Mouse (Mus musculus) cerebellum, postnatal 4 days (tissue): ENCODE results near the gene Pfas.
A peak's percentile ranks its signal among the peaks of the same experiment; 100 is the strongest.
"Not testable (repeated sequence)": the region's sequence is repeated elsewhere in the genome, so short reads cannot be mapped to it uniquely, and the experiment has no call there.

Experiments
- DNase-seq, 2 experiments: peaks; one replicate each; pipeline ENCODE4 v3.0.0; 2022; ENCODE audit warnings: low spot score in 2 of 2, mixed read lengths in 1 of 2

Gene Pfas

DNA sequence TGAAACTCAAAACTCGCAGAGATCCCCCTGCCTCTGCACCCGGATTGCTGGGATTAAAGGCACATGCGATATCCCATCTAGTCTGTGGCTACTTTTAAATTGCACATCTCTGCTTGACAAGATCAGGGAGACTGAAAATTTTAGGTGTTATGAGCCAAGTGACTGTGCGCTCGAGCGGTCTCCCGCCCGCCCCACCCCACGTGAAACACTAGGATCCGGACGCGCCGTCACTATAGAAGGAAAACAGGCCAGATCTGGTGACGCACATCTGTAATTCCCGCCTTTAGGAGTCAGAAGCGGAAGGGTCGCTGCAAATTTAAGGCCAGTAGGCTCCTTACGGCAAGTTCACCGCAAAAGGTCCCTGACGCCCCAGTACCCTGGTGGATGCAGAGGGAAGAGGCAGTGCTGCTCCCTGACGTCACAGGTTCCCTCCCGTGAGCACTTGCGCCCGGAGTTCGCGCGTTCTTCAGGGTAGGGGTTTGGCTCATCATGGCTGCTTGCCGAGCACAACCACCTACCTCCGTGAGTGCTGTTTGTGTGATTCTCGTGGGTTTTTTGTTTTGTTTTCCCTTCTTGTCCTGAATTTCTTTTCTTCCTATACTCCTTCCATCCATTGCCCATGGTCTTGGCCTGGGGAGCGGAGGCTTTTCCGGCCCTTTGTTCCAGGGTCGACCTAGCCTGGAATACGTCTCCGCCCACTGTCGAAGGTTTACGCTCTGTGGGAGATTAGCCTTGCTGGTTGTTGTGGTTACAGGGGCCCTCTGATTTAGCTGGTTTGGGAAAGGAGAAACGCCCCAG, 7.6 kb upstream of the Pfas start, which contains the start of gene Ctc1:
Ctc1 (plus strand) TSS at position 268 of the 798 bp plus-strand sequence.
- DNase-seq = peak; percentile 61 to 82

DNA sequence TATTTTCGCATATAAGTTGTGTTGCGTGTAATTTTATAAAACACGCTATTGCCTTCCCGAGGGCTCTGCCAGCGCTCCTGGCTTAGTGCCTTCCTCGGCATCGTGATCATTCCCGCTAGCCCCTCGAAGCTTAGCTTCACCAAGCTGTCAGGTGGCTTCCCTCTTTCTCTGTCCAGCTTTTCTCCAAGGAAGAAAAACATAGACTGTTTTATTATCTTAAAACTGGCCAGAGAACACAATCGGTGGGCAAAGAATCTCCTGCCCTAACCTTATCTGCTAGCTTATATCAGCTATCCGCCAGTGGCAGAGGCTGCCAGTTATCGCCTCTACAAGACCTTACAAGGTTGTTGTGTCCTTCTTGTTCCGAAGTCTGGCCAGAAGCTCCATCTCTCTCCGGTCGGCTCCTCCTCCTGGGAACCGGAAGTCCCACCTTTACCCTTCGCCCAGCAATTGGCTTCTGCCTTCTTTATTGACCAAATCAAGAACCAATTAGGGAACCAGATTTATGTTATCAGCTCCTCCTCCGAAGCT, 3.9 kb upstream of the Pfas start:
- DNase-seq = peak; percentile 57 to 78

DNA sequence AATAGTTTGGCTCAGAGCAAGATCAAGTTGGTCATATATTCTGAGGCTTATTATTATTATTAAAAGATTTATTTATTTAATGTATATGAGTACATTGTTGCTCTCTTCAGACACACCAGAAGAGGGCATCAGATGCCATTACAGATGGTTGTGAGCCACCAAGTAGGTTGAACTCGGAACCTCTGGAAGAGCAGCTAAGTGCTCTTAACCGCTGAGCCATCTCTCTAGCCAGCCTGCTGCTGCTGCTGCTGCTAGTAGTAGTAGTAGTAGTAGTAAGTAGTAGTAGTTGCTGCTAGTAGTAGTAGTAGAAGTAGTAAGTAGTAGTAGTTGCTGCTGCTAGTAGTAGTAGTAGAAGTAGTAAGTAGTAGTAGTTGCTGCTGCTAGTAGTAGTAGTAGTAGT, 3.2 kb upstream of the Pfas start:
- not testable (repeated sequence) for DNase-seq

DNA sequence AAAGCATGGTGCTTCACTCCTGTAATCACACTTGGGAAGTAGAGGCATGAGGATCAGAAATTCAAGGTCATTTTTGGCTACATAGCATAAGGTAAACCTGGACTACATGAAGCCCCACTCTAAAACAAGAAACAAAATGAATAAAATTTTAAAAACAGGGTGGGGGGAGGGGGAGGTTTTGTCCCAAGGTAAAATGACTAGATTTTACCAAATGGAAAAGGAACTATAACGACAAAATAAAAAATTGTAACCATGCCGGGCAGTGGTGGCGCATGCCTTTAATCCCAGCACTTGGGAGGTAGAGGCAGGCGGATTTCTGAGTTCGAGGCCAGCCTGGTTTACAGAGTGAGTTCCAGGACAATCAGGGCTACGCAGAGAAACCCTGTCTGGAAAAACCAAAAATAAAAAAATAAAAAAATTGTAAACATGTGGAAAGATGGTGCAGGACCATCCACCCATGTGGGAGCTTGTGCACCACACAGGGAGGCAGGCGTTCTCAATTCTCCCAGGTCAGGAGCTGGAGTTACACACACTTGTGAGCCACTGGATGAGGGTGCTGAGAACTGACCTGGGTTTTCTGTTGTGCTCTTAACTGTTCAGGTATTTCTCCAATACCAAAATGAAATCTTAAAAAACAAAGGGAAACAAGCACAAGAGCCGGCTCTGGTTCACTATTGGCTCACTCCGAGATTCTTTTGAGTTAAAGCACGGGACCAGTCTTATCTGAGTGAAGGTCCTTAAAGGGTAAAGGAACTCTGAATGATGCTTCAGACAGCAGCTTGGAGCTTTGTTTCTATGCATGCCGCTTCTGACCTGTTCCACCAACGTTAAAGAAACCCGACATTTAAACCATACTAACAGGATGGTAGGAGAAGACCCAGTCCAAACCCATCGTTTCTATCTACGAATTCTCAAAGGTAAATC, 2.4 kb upstream of the Pfas start:
- DNase-seq = no peak

DNA sequence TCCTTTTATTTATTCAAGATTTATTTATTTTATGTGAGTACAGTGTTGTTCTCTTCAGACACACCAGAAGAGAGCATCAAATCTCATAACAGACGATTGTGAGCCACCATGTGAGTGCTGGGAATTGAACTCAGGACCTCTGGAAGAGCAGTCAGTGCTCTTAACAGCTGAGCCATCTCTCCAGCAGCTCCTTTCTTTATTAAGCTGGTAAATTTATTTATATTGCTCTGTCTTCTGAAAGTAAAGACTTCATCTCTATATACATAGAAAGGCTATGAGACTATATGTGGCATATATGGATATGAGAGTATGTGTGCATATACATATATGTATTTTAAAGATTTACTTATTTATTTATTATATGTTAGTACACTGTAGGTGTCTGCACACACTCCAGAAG, 1.2 kb upstream of the Pfas start:
- DNase-seq = no peak

DNA sequence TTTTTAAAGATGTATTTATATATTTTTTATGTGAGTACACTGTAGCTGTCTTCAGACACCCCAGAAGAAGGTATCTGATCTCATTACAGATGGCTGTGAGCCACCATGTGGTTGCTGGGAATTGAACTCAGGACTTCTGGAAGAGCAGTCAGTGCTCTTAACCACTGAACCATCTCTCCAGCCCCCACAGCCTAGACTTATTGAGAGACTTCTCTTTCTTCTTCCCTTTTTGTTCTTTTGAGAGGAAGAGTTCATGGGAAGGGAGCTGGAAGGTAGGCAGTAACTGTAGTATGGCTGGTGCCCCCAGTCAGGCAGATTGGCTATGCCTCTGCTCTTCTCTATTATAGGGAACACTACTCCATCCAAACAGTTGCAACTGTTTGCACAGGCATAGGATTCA, 1.7 kb downstream of the Pfas start:
- DNase-seq = not testable (repeated sequence)

DNA sequence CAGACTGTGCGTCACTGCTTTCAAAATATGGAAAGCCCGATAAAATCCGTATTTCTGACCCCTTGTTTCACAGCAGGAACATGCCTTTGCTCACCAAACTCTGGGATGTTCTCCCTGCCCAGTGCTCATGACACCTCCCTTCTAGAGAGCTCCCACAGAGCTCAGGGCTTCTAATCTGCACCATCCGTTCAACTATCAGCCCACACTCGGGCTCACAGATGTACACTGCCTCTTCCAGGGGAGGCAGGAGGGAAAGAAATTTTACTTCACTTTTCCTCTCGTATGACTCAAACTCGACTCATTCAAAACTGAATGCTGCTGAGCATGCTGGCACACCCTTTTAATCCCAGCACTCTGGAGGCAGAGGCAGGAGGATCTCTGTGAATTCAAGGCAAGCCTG, 3.1 kb downstream of the Pfas start:
- DNase-seq = no peak

DNA sequence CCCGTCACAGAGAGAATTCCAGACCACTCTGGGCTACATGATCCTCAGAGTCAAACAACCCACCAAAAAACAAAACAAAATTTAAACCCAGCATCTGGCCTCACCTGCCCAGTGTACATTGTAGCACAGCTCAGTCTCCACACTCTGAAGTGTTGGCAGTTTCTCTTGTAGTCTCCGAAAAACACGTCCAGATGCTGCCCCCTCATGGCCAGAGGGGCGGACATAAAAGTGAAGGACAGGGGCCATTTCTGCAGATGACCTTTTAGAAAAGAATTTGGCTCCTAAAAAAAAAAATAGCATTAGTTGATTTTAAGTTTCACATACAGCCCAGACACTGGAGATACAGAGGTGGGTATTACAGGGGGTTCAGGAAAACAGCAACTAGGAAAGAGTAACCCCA, 4.7 kb downstream of the Pfas start:
- DNase-seq = no peak

DNA sequence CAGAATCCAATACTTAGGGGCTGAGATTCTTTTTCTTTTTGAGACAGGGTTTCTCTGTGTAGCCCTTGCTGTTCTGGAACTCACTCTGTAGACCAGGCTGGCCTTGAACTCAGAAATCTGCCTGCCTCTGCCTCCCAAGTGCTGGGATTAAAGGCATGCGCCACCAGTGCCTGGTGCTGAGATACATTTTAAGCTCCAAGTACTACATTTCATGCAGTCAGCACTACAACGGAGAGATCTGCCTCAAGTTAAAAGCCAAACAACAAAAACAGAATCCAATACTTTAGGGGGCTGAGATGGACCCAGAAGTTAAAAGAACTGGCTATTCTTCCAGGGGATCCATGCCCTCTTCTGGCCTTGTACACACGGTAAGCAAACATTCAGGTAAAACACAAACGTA, 5.5 kb downstream of the Pfas start:
- not testable (repeated sequence) for DNase-seq

DNA sequence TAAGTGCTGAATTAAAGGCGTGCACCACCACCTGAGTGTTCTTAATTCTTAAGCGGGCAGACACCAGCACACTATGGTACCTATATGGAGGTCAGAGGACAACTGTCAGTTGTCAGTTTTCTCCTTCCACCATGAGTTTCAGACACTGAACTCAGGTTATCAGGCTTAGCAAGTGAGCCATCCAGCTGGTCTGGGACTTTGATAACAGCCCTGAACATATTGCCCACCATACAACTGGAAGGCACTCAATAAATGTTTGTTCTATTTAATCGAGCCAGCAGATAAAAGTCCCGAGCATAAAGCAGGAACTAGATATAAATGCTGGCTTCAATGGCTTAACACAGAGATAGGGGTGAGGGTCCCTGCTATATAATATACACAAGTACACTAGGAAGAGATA, 11.2 kb downstream of the Pfas start:
- DNase-seq = no peak

DNA sequence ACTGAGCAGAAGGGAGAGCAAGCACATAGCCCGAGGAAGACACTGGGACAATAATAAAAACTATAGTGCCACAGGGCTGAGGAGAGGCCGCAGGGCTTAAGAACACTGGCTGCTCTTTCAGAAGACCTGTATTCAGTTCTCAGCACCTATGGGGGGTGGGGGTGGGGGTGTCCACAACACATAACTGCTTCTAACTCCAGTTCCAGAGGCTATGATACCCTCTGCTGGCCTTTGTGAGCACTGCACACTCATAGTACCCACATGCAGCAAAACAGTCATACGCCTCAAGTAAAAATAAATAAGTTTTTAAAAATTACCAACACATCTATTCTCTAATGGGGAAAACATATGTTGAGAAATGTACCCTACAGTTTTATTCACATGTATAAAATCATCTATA, 13.9 kb downstream of the Pfas start:
- no peak for DNase-seq

DNA sequence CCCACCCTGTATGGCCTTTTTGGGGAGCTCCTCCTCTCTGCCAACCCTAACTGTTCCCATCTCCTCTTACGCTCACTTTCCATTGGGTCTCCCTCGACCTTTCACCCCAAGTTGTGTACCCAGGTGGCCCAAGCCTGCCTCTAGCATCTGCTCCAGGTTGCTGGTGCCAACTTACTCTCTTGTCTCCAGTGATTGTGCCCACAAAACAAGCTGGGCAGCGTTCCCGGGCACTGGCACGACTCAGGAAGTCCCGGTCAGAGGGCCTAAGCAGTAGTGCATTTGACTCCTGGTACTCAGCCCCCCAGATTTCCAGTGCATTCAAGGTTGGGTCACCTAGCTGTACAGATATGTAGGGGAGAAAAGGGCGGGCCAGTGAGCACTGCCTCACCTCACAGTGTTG, 15.1 kb downstream of the Pfas start:
- DNase-seq = peak in 1 of 2 experiments; percentile 49

DNA sequence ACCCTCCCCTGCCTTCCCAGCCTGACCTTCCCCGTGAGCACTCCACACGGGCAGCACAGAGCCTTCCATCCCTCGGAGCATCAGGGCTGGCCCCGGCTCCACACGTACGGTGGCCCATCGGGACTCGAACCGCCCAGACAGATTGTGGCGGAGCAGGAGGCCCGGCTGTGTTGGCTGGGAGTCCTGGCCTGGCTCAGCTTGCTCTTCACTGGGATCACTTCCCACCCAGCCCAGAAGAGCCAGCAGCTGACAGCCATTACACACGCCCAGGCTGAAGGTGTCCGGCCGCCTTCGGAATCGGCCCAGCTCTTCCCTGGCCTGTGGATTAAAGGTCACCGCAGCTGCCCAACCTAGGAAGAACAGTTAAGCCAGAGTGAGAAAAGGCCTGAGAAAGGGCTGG, 19.9 kb downstream of the Pfas start:
- peak in 1 of 2 experiments; percentile 13 for DNase-seq

DNA sequence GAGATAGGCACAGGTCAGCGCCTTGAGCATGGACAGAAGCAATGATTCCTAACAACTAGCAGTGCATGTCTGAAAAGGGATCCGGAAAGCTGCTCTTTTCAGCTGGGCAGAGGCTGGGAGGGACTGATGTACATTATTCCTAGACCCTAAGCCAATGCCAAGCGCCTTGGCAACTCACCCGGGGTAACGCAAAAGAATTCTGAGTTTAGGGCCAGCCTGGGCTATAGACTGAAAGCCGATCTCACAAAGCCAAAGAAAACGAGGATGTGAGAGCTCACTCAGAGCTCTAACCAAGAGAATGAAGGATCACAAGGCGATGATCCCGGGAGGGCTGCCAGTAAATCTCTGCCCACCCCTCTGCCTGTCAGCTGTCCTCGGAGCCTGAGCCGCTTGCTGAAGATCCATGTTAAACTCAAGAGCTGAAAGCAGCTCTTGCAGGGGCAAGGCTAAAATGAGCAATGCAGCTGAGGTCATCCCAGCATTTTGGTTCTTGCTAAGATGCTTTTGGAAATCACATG, 20.8 kb downstream of the Pfas start:
- peak in 1 of 2 experiments; percentile 8 for DNase-seq

DNA sequence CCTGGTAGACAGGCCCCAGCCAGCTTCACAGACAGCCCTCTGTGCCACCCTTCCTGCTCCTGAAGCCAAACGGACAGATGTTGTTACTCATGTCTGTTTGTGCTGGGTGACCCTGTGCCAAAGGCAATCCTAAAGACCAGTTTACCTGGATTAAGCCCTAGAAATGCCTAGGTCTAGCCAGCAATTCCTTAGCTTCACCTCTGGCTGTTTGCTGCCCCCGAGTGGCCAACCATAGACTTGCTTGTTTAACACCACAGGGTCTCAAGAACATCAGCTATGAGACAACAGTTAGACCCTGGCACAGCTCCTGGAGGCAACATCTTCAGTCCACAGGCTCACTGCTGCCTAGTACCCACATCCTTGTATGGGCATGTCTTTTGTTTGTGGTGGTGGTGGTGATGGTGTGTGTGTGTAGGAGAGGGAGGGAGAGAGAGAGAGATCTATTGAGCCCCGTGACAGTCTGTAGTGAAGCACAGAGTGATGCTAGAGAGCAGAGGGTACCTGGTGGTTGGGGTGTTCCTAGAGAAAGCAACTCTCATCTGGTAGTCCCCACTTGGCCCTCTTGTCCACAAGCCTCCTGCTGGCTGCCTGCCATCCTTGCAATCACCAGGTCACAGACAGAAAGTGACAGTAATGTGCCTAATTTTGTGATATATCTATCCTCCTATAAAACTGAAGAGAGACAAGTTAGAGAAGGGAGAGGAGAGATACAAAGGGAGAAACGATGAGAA, 25.5 kb downstream of the Pfas start:
- DNase-seq = peak; percentile 64 to 78

DNA sequence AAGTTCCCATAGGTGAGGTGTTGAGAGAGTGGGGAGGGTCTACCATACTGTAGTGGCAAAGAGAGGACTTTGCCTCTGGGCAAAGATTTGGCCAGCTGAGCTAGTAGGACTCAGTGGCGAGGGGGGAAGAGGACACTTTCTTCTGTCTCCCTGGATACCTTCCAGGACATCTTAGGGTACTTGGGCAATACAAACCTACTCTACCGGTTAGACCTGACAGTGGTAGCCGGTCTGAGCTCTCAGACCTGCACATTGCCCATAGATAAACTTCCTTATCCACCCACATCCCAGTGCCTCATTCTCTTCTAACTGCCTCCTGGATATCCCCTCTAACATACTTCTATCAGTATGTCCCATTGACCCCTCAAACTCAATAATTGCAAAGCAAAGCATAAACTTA, 27.3 kb downstream of the Pfas start:
- no peak for DNase-seq

DNA sequence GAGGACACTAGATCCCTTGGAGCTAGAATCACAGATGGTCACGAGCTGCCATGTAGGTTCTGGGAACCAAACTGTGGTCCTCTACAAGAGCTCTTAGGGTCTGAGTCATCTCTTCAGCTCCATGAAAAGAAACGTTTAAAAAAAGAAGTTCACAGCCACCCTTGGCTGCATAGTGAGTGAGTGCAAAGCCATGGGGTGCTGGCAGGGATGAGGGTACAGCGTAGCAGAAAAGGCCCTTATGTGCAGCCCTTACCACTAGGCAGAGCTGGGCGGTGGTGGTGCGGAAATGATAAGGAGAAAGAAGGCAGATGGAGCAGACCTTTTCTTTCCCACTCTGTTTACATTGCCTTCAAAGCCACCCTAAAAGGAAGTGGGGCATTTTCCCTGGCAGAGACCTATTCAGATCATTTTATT, 28.9 kb downstream of the Pfas start:
- no peak for DNase-seq

DNA sequence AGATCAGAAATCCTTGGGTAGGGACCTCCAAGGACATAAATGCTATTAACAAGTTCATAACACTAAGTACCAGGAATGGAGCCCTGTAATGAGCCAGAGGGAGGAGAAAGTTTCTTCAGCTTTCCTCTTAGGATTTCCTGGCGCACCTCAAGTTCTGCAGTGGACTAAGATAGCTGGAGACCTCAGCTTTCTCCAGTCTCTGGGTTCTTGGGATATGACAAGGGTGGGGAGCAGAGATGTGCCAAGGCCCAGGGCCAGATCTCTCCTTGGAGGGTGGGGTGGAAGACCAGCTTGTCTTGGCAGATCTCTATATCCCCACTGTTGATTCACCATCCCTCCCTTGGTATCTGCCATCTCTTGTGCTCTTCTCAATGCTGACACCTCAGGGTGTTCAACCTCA, 32.7 kb downstream of the Pfas start:
- no peak for DNase-seq

DNA sequence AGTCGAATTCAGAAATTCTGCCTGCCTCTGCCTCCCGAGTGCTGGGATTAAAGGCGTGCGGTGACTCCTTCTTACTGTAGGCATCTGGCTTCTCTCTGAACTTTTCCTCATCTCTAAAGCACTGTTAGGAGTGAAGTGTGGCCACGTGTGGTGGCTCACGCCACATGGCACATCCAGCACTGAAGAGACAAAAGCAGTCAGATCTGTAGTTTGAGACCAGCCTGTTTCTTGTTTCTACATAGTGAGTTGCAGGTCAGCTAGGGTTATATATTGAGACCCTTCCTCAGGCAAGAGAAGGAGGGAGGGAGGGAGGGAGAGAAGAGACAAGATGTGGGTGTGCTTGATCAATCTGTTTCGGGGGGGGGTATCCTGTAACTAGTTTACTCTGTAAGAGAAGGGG, 33.2 kb downstream of the Pfas start, which contains the start of gene Rangrf:
Rangrf (minus strand) TSS at position 101 of the 400 bp plus-strand sequence.
- no peak for DNase-seq

DNA sequence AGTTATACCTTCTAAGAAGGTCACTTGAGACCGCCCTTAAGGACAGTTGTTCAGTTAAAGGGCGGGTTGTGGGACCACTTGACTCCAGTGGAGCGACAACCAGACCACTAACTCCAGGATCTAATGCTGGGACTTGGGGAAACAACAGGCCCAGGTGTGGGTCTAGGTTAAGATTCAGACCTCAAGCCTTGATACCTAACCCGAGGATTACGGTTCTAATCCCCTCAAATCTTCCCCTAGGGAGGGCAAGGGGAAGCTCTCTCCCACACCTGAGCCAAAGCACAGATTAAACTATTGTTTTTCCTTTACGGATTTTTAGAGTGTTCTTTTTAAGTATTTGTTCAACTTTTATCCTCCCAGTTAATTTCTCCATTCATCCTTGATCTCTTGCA, 34.2 kb downstream of the Pfas start:
- DNase-seq = no peak

DNA sequence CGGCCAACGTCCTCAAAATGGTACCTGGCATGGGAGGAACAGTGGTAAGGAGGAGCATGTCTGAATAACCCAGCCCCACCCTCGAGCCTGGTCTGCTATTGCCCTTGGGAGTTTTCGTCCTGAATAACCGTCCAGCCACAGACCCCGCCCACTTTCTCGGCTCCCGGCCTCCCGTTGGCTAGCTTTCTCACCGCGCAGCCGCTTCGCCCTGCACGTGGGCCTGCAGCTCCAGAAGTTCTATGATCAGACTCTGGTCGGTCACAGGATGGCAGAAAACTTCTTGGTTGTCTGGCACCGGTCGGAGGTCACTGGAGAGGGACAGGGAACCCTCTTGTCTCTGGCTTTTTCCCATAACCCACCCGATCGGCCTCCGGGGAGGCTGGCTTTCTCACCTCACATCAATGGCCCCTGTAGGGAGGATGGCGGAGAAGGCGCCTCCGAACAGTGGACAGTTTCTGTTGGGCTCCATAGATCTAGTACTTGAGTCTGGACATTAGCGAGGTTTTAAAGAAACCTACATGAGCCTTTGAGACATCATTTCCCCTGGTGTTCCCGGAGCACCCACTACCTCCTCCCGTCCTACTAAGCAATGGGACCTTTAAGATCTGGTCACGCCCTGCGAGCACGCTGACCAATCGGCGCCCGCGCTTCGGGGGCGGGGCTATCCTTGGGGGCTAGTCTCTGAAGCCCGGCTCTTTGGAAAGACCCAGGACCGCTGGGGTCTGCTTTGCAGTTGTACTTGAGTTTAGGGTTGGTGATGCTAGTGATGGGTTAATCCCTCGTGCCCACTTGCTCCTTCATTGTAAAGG, 34.8 kb downstream of the Pfas start:
- DNase-seq = peak in 1 of 2 experiments; percentile 78
